ENCODE assay signal across 8 mouse cellular contexts in genomic region chr12:86802005-86802671, GRCm38 (mm10).
DNase-seq lines count a peak whose midpoint lies in the region; ATAC-seq and TF ChIP-seq lines count a peak whose summit lies in the region.

No protein-coding gene starts in this region.

- CTCF ChIA-PET in Patski (lab: Charles Lee): interaction anchor here (1.8 to 9.7 kb wide), 4 partner anchors 22 to 122 kb away, joined by 6 to 76 read pairs (median 36); no protein-coding TSS in a partner anchor

- no peaks in the 10 kb centered on the region for H3K9me3 ChIP-seq in embryonic facial prominence, embryonic 14.5 days (ENCODE audit: control insufficient read depth, low read length)
- no peaks in the 10 kb centered on the region for H3K9me3 ChIP-seq in heart, embryonic 15.5 days (replicated peaks)
- no peaks in the 10 kb centered on the region for H3K9me3 ChIP-seq in kidney, postnatal 0 days (replicated peaks; ENCODE audit: low read length)
- H3K9me3 ChIP-seq in stomach, embryonic 16.5 days (replicated peaks; ENCODE audit: control insufficient read depth, low read length): no peaks in the 10 kb centered on the region

- H3K27ac ChIP-seq in embryonic facial prominence, embryonic 14.5 days (replicated peaks; ENCODE audit: low read depth, low read length): peak overlapping the region; percentile 98
- peak overlapping the region; percentile 98 for H3K27ac ChIP-seq in heart, embryonic 15.5 days
- peak overlapping the region; percentile 98 for H3K27ac ChIP-seq in kidney, postnatal 0 days
- peak overlapping the region; percentile 98 for H3K27ac ChIP-seq in stomach, embryonic 16.5 days (ENCODE audit: low read length)

- WGBS in embryonic facial prominence, embryonic 14.5 days: 1% methylated on average over 15 of the region's 17 CpGs
- 7% methylated on average over 17 of the region's 17 CpGs for WGBS in heart, embryonic 15.5 days
- WGBS in kidney, postnatal 0 days: 2% methylated on average over 17 of the region's 17 CpGs
- WGBS in stomach, embryonic 16.5 days: 6% methylated on average over 17 of the region's 17 CpGs

- H3K36me3 ChIP-seq in embryonic facial prominence, embryonic 14.5 days (ENCODE audit: control insufficient read depth, insufficient read depth, low read length): no peaks in the 10 kb centered on the region
- no peaks in the 10 kb centered on the region for H3K36me3 ChIP-seq in heart, embryonic 15.5 days
- H3K36me3 ChIP-seq in kidney, postnatal 0 days (ENCODE audit: insufficient read depth, low read length): no peaks in the 10 kb centered on the region
- no peaks in the 10 kb centered on the region for H3K36me3 ChIP-seq in stomach, embryonic 16.5 days (ENCODE audit: control insufficient read depth, insufficient read depth, low read length)

- no peak for TF ChIP-seq CTCF in Patski (IDR thresholded peaks at IDR 0.05)
- TF ChIP-seq CTCF in kidney, postnatal 0 days (IDR thresholded peaks at IDR 0.05; ENCODE audit: low read depth): no peak

- ATAC-seq in cerebellum, adult (ENCODE audit: insufficient number of reproducible peaks, low FRiP score, low TSS enrichment): no peak
- ATAC-seq in Patski: peak; percentile 19
- peak; percentile 35 for ATAC-seq in embryonic facial prominence, embryonic 14.5 days (ENCODE audit: low read depth)
- ATAC-seq in heart, embryonic 15.5 days (replicated peaks; ENCODE audit: insufficient number of reproducible peaks, insufficient read depth, low FRiP score, low read depth): peak; percentile 15; the same call in 1 of the 2 replicates
- peak; percentile 30; the same call in 1 of the 2 replicates for ATAC-seq in kidney, postnatal 0 days (replicated peaks; ENCODE audit: low FRiP score, low read depth)
- peak; percentile 31; the same call in 1 of the 2 replicates for ATAC-seq in stomach, embryonic 16.5 days (ENCODE audit: insufficient read depth, low FRiP score)

- H3K9ac ChIP-seq in embryonic facial prominence, embryonic 14.5 days (ENCODE audit: low read depth, low read length): peak overlapping the region; percentile 59
- peak overlapping the region; percentile 51 for H3K9ac ChIP-seq in heart, embryonic 15.5 days
- H3K9ac ChIP-seq in kidney, postnatal 0 days (ENCODE audit: low read depth, low read length): peak overlapping the region; percentile 61
- peak overlapping the region; percentile 60 for H3K9ac ChIP-seq in stomach, embryonic 16.5 days (ENCODE audit: low read length)

- peaks cover 76% of the 10 kb centered on the region for H3K4me1 ChIP-seq in embryonic facial prominence, embryonic 14.5 days (ENCODE audit: control insufficient read depth, insufficient read depth, low read length)
- H3K4me1 ChIP-seq in heart, embryonic 15.5 days (replicated peaks): peaks cover 79% of the 10 kb centered on the region
- H3K4me1 ChIP-seq in kidney, postnatal 0 days (replicated peaks; ENCODE audit: insufficient read depth, low read length): peaks cover 61% of the 10 kb centered on the region
- H3K4me1 ChIP-seq in stomach, embryonic 16.5 days (ENCODE audit: control insufficient read depth, insufficient read depth, low read length): peaks cover 64% of the 10 kb centered on the region

- H3K27me3 ChIP-seq in Patski: no peaks in the 10 kb centered on the region
- no peaks in the 10 kb centered on the region for H3K27me3 ChIP-seq in embryonic facial prominence, embryonic 14.5 days (replicated peaks; ENCODE audit: control insufficient read depth, insufficient read depth, low read length)
- H3K27me3 ChIP-seq in heart, embryonic 15.5 days: no peaks in the 10 kb centered on the region
- H3K27me3 ChIP-seq in kidney, postnatal 0 days (ENCODE audit: insufficient read depth, low read length): no peaks in the 10 kb centered on the region
- no peaks in the 10 kb centered on the region for H3K27me3 ChIP-seq in stomach, embryonic 16.5 days (ENCODE audit: control insufficient read depth, insufficient read depth, low read length)

- peak overlapping the region; percentile 50 for H3K4me2 ChIP-seq in embryonic facial prominence, embryonic 14.5 days (ENCODE audit: low read depth, low read length)
- peak overlapping the region; percentile 59 for H3K4me2 ChIP-seq in heart, embryonic 15.5 days
- H3K4me2 ChIP-seq in kidney, postnatal 0 days (ENCODE audit: low read length): peak overlapping the region; percentile 44
- H3K4me2 ChIP-seq in stomach, embryonic 16.5 days (ENCODE audit: low read depth, low read length): peak overlapping the region; percentile 51

- in situ Hi-C loops in Patski (cut with MboI; ENCODE audit: low pct_unique_long_range_greater_than_20kb): no loop called here

- H3K4me3 ChIP-seq in embryonic facial prominence, embryonic 14.5 days (ENCODE audit: low read depth, low read length): peak overlapping the region; percentile 11
- H3K4me3 ChIP-seq in heart, embryonic 15.5 days: peak overlapping the region; percentile 22; the same call in 1 of the 2 replicates
- peak overlapping the region; percentile 0; the same call in 1 of the 2 replicates for H3K4me3 ChIP-seq in kidney, postnatal 0 days (replicated peaks; ENCODE audit: low read depth, low read length)
- peak overlapping the region; percentile 27 for H3K4me3 ChIP-seq in stomach, embryonic 16.5 days (replicated peaks; ENCODE audit: low read length)

- peak; percentile 74 for DNase-seq in cerebellum, adult 11-12 months
- peak; percentile 89 for DNase-seq in Patski (ENCODE audit: low read depth, low spot score)
- peak; percentile 97 for DNase-seq in embryonic facial prominence, embryonic 14.5 days (ENCODE audit: low spot score)
- DNase-seq in kidney, postnatal 0 days (ENCODE audit: low spot score): peak; percentile 95
- DNase-seq in lung, postnatal 14 days: peak; percentile 64

- POLR2A ChIA-PET in Patski (lab: Charles Lee): interaction anchor here (0.6 to 4.5 kb wide), 13 partner anchors 13 to 209 kb away, joined by 3 to 22 read pairs (median 4); no protein-coding TSS in a partner anchor
